Mouse (Mus musculus) MEL (cell line): ENCODE data around the gene Mettl17. TPM values are rescaled to one million over a fixed set of nuclear protein-coding genes. Genes with fewer than 3 reads are reported as not detected.
A peak's percentile ranks its signal among the peaks of the same experiment; 100 is the strongest.
"Not testable (repeated sequence)": the region's sequence is repeated elsewhere in the genome, so short reads cannot be mapped to it uniquely, and the experiment has no call there.

Source experiments
- DNase-seq: peaks from one replicate; pipeline ENCODE4 v3.0.0; 2011; ENCODE audit warnings: low read depth, low spot score
- H3K27ac ChIP-seq: 2 replicates; pipeline ENCODE4 v1.5.1; 2012; ENCODE audit warnings: low read depth, mild to moderate bottlenecking, control low read depth, low read length, moderate library complexity; ENCODE audit not compliant: control insufficient read depth
- H3K27me3 ChIP-seq, 2 experiments: fragments of 150-350 bp in 1 of 2; sonication (generic) in 1 of 2; 2 replicates each; pipeline ENCODE4 v1.6.1; 2012; ENCODE audit warnings: low read length in 2 of 2, mild to moderate bottlenecking in 2 of 2, improper control_type of control experiment in 1 of 2, moderate library complexity in 1 of 2; ENCODE audit not compliant: insufficient read depth in 2 of 2, control insufficient read depth in 1 of 2
- H3K36me3 ChIP-seq, 2 experiments: 2 replicates each; pipeline ENCODE4 v1.6.1; 2012 to 2014; ENCODE audit warnings: low read length in 2 of 2, improper control_type of control experiment in 1 of 2, inconsistent platforms in 1 of 2, mild to moderate bottlenecking in 1 of 2; ENCODE audit not compliant: insufficient read depth in 2 of 2, control insufficient read depth in 1 of 2
- H3K4me1 ChIP-seq, 2 experiments: fragments of 150-350 bp in 1 of 2; sonication (generic) in 1 of 2; 2 replicates each; pipeline ENCODE4 v1.6.1; 2012; ENCODE audit warnings: low read length in 2 of 2, improper control_type of control experiment in 1 of 2, mild to moderate bottlenecking in 1 of 2; ENCODE audit not compliant: insufficient read depth in 2 of 2, control insufficient read depth in 1 of 2
- H3K4me3 ChIP-seq, 2 experiments: fragments of 150-350 bp in 1 of 2; sonication (generic) in 1 of 2; 2 replicates each; pipeline ENCODE4 v1.5.1; 2012; ENCODE audit warnings: low read depth in 2 of 2, low read length in 2 of 2, mild to moderate bottlenecking in 2 of 2, moderate library complexity in 2 of 2, control low read depth in 1 of 2, improper control_type of control experiment in 1 of 2; ENCODE audit not compliant: control insufficient read depth in 1 of 2, insufficient read depth in 1 of 2
- H3K79me2 ChIP-seq: 2 replicates; pipeline ENCODE4 v1.6.1; 2012; ENCODE audit warnings: mild to moderate bottlenecking, low read length, moderate library complexity; ENCODE audit not compliant: control insufficient read depth, poor library complexity, insufficient read depth
- H3K9ac ChIP-seq: 2 replicates; pipeline ENCODE4 v1.6.1; 2012; ENCODE audit warnings: low read depth, mild to moderate bottlenecking, control low read depth, low read length, moderate library complexity; ENCODE audit not compliant: control insufficient read depth, poor library complexity, severe bottlenecking
- H3K9me3 ChIP-seq: fragments of 150-350 bp; sonication (generic); replicated peaks from 2 replicates; pipeline ENCODE4 v1.6.1; 2012; ENCODE audit warnings: mild to moderate bottlenecking, low read length, improper control_type of control experiment, moderate library complexity; ENCODE audit not compliant: insufficient read depth
- CHD2 ChIP-seq: IDR thresholded peaks from 2 replicates; pipeline ENCODE4 v1.6.1; 2011; ENCODE audit warnings: low read length, improper control_type of control experiment
- CTCF ChIP-seq, 3 experiments: IDR thresholded peaks in 2 of 3; conservative IDR thresholded peaks in 1 of 3; 2 replicates each; pipeline ENCODE4 v1.5.1; 2011 to 2012; ENCODE audit warnings: low read length in 3 of 3, low read depth in 2 of 3, mild to moderate bottlenecking in 2 of 3, improper control_type of control experiment in 1 of 3, inconsistent platforms in 1 of 3, mixed read lengths in 1 of 3, moderate library complexity in 1 of 3; ENCODE audit not compliant: control insufficient read depth in 1 of 3, insufficient read depth in 1 of 3, poor library complexity in 1 of 3, severe bottlenecking in 1 of 3
- ETS1 ChIP-seq: IDR thresholded peaks from 2 replicates; pipeline ENCODE4 v1.6.1; 2012; ENCODE audit warnings: low read depth, mild to moderate bottlenecking, inconsistent platforms, low read length, improper control_type of control experiment, moderate library complexity
- GATA1 ChIP-seq: IDR thresholded peaks from 2 replicates; pipeline ENCODE4 v1.6.1; 2011; ENCODE audit warnings: low read depth, low read length, improper control_type of control experiment
- MEF2A ChIP-seq: IDR thresholded peaks from 2 replicates; pipeline ENCODE4 v1.6.1; 2014; ENCODE audit warnings: low read depth, mild to moderate bottlenecking, inconsistent platforms, low read length, improper control_type of control experiment; ENCODE audit not compliant: poor library complexity, insufficient replicate concordance, severe bottlenecking; ENCODE audit errors: extremely low read depth
- NRF1 ChIP-seq: IDR thresholded peaks from 2 replicates; pipeline ENCODE4 v1.6.1; 2014; ENCODE audit warnings: low read depth, mild to moderate bottlenecking, inconsistent platforms, low read length, improper control_type of control experiment, moderate library complexity; ENCODE audit not compliant: poor library complexity, insufficient read depth, severe bottlenecking
- POLR2A ChIP-seq, 2 experiments: IDR thresholded peaks; 2 replicates each; pipeline ENCODE4 v1.6.1; 2011 to 2012; ENCODE audit warnings: low read length in 2 of 2, mild to moderate bottlenecking in 2 of 2, control low read depth in 1 of 2, improper control_type of control experiment in 1 of 2, low read depth in 1 of 2, moderate library complexity in 1 of 2; ENCODE audit not compliant: control insufficient read depth in 1 of 2, insufficient read depth in 1 of 2, poor library complexity in 1 of 2
- POLR2AphosphoS2 ChIP-seq: IDR thresholded peaks from 2 replicates; pipeline ENCODE4 v1.6.1; 2011; ENCODE audit warnings: low read length, improper control_type of control experiment
- POLR2AphosphoS5 ChIP-seq: IDR thresholded peaks from 2 replicates; pipeline ENCODE4 v1.6.1; 2012; ENCODE audit warnings: low read depth, borderline replicate concordance, mild to moderate bottlenecking, inconsistent platforms, low read length, moderate library complexity, mixed read lengths
- SIN3A ChIP-seq: IDR thresholded peaks from 2 replicates; pipeline ENCODE4 v1.6.1; 2012; ENCODE audit warnings: low read length, improper control_type of control experiment, inconsistent platforms
- SMC3 ChIP-seq: IDR thresholded peaks from 2 replicates; pipeline ENCODE4 v1.6.1; 2011; ENCODE audit warnings: low read depth, low read length, improper control_type of control experiment
- TCF12 ChIP-seq: IDR thresholded peaks from 2 replicates; pipeline ENCODE4 v1.6.1; 2014; ENCODE audit warnings: low read depth, mild to moderate bottlenecking, inconsistent platforms, low read length, improper control_type of control experiment, moderate library complexity
- polyA plus RNA-seq, 2 experiments: library from polyadenylated mRNA; stranded (reverse) in 1 of 2; unstranded in 1 of 2; fragments of >175 nt in 1 of 2; fragments of >200 nt in 1 of 2; gene quantifications; 2 replicates each; pipeline versions ENCODE4 v1.2.1 to v1.2.4; 2012; ENCODE audit warnings: low replicate concordance in 2 of 2, low read depth in 1 of 2; ENCODE audit not compliant: insufficient read length in 2 of 2, insufficient read depth in 1 of 2, missing spikeins in 1 of 2
- total RNA-seq: library from RNA; depleted of rRNA; stranded (reverse); fragments of 300-350 nt; gene quantifications from 2 replicates; pipeline ENCODE4 v1.2.3, GENCODE M21; 2012

Mettl17 gene
- total and polyA plus RNA-seq, 3 experiments: 28.3 to 54.4 TPM; not detected in 1

- H3K27ac ChIP-seq: no peak within 1 kb of the TSS
Measured at GRCm38 (mm10) chr14:51853399-51853798, 31.2 kb upstream of the Mettl17 start, which contains the start of gene Ear6. Gene Ear6 (plus strand): TSS chr14:51853699.

DNA sequence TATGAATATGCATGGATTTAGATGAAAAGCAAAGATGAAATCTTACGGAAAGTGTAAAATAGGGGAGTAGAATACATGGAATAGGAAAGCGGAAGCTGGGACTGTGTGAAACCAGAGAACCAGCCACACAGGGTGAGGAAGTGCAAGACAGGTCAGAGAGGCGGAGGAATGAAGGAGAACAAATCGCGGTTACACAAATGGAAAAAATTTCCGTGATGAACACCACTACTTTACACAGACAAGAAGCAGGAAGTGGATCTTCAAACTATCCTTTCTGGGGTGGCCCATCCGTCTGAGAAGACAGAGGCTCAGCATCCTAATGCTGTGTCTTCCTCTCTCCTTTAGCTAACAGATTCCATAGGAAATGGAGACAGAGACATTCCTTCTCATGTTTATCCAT is 29.4 kb upstream of the Mettl17 start:
- H3K27me3 ChIP-seq, H3K9me3 ChIP-seq, H3K4me1 ChIP-seq, H3K9ac ChIP-seq, DNase-seq, H3K27ac ChIP-seq, H3K36me3 ChIP-seq, H3K79me2 ChIP-seq, H3K4me3 ChIP-seq: not testable (repeated sequence)

More at GRCm38 (mm10) chr14:51853399-51853798, 31.2 kb upstream of the Mettl17 start, which contains the start of gene Ear6:
- Histone ChIP-seq H3K79me2 (no peaks in the 10 kb centered on the region), H3K9me3 (no peaks in the 10 kb centered on the region), H3K36me3 (no peaks in the 10 kb centered on the region), H3K4me1 (no peaks in the 10 kb centered on the region), H3K4me3 (no peak within 1 kb of the TSS), H3K27me3 (no peaks in the 10 kb centered on the region; a peak in 2 of 4 replicates), H3K9ac (no peak within 1 kb of the TSS)
- TF ChIP-seq SIN3A (no peak), POLR2AphosphoS2 (no peak), CHD2 (no peak), GATA1 (no peak), POLR2A (IDR thresholded peaks at IDR 0.05; ENCODE audit: control insufficient read depth in 1 of 2, insufficient read depth in 1 of 2, low read depth in 1 of 2, low read length in 2 of 2, poor library complexity in 1 of 2) (no peak), NRF1 (no peak), CTCF (IDR thresholded peaks at IDR 0.05 in 2 of 3, conservative IDR thresholded peaks at IDR 0.05 in 1 of 3; ENCODE audit: control insufficient read depth in 1 of 3, insufficient read depth in 1 of 3, low read depth in 2 of 3, low read length in 3 of 3, poor library complexity in 1 of 3, severe bottlenecking in 1 of 3) (no peak), SMC3 (no peak), TCF12 (no peak), POLR2AphosphoS5 (no peak), MEF2A (no peak), ETS1 (no peak)
- no peak for DNase-seq

- not testable (repeated sequence) for H3K36me3 ChIP-seq, H3K79me2 ChIP-seq, H3K4me3 ChIP-seq, H3K27me3 ChIP-seq, H3K27ac ChIP-seq, H3K9ac ChIP-seq, H3K4me1 ChIP-seq, H3K9me3 ChIP-seq
- peak; percentile 1 for DNase-seq
- 0 out of 6 replicates have a peak, but pooled peaks of 1 of the 3 experiments have one; percentile 1 for TF ChIP-seq CTCF (IDR thresholded peaks at IDR 0.05 in 2 of 3, conservative IDR thresholded peaks at IDR 0.05 in 1 of 3; ENCODE audit: control insufficient read depth in 1 of 3, insufficient read depth in 1 of 3, low read depth in 2 of 3, low read length in 3 of 3, poor library complexity in 1 of 3, severe bottlenecking in 1 of 3)
Measured at GRCm38 (mm10) chr14:51863603-51864002, 21.0 kb upstream of the Mettl17 start.
